Mouse (Mus musculus) kidney, postnatal 14 days (tissue): Measurements from ENCODE around the gene Cdh4.

Source experiments
- DNase-seq: peaks from one replicate; pipeline ENCODE4 v3.0.0; 2022; ENCODE audit warnings: mixed read lengths

Gene Cdh4

GRCm38 (mm10) chr2:179442191-179442540 lies at the start of gene Cdh4:
Cdh4 (plus strand) TSS chr2:179442431.
- peak; percentile 85 for DNase-seq

- DNase-seq: no peak
These were observed 46.8 kb upstream of the Cdh4 start for GRCm38 (mm10) chr2:179395442-179395841.

GRCm38 (mm10) chr2:179399645-179400249 lies 42.5 kb upstream of the Cdh4 start:
- DNase-seq: peak; percentile 3

GRCm38 (mm10) chr2:179410866-179411561 lies 31.2 kb upstream of the Cdh4 start:
- no peak for DNase-seq

- DNase-seq: no peak
These were observed 29.3 kb upstream of the Cdh4 start for GRCm38 (mm10) chr2:179412966-179413365.

- DNase-seq: no peak
These were observed 28.0 kb upstream of the Cdh4 start for GRCm38 (mm10) chr2:179414253-179414652.

- DNase-seq: no peak
These were observed 27.5 kb upstream of the Cdh4 start for GRCm38 (mm10) chr2:179414704-179415103.

GRCm38 (mm10) chr2:179415892-179416403 lies 26.3 kb upstream of the Cdh4 start:
- DNase-seq: no peak

- no peak for DNase-seq
These were observed 25.5 kb upstream of the Cdh4 start for GRCm38 (mm10) chr2:179416587-179417227.

GRCm38 (mm10) chr2:179425602-179426001 lies 16.6 kb upstream of the Cdh4 start:
- DNase-seq: no peak

- DNase-seq: no peak
These were observed 13.3 kb upstream of the Cdh4 start for GRCm38 (mm10) chr2:179428889-179429288.

GRCm38 (mm10) chr2:179440161-179440560 lies 2.1 kb upstream of the Cdh4 start:
- DNase-seq: no peak

- no peak for DNase-seq
These were observed 1.1 kb upstream of the Cdh4 start for GRCm38 (mm10) chr2:179441086-179441485.

- peak; percentile 20 for DNase-seq
These were observed 514 bp upstream of the Cdh4 start for GRCm38 (mm10) chr2:179441717-179442116.

GRCm38 (mm10) chr2:179442541-179443225 lies 452 bp downstream of the Cdh4 start:
- no peak for DNase-seq

- DNase-seq: peak; percentile 71
These were observed 1.1 kb downstream of the Cdh4 start for GRCm38 (mm10) chr2:179443226-179443815.

- no peak for DNase-seq
These were observed 1.7 kb downstream of the Cdh4 start for GRCm38 (mm10) chr2:179443959-179444358.

- DNase-seq: no peak
These were observed 6.0 kb downstream of the Cdh4 start for GRCm38 (mm10) chr2:179448256-179448655.

- no peak for DNase-seq
These were observed 6.8 kb downstream of the Cdh4 start for GRCm38 (mm10) chr2:179449018-179449417.

GRCm38 (mm10) chr2:179459196-179459595 lies 17.0 kb downstream of the Cdh4 start:
- no peak for DNase-seq

- DNase-seq: no peak
These were observed 17.4 kb downstream of the Cdh4 start for GRCm38 (mm10) chr2:179459606-179460005.

GRCm38 (mm10) chr2:179463514-179463913 lies 21.3 kb downstream of the Cdh4 start:
- no peak for DNase-seq
